8 mouse cellular contexts compared by ENCODE assay signal in genomic region chr11:30405581-30405980, GRCm38 (mm10).
DNase-seq lines count a peak whose midpoint lies in the region; ATAC-seq and TF ChIP-seq lines count a peak whose summit lies in the region.

No protein-coding gene starts in this region.

- no peak overlapping the region for H3K4me2 ChIP-seq in neural tube, embryonic 11.5 days (ENCODE audit: low read depth)
- 0 out of 2 replicates have a peak overlapping the region, but pooled peaks have one; percentile 11 for H3K4me2 ChIP-seq in heart, embryonic 13.5 days
- no peak overlapping the region for H3K4me2 ChIP-seq in lung, embryonic 15.5 days
- H3K4me2 ChIP-seq in forebrain, postnatal 0 days (ENCODE audit: low read depth), result no peak overlapping the region

- no peak for TF ChIP-seq CTCF in forebrain, postnatal 0 days (IDR thresholded peaks at IDR 0.05; ENCODE audit: low read depth)

- H3K9ac ChIP-seq in neural tube, embryonic 11.5 days (ENCODE audit: low read length), result no peak overlapping the region
- H3K9ac ChIP-seq in heart, embryonic 13.5 days, result peak overlapping the region; percentile 7; the same call in 1 of the 2 replicates
- no peak overlapping the region for H3K9ac ChIP-seq in lung, embryonic 15.5 days
- no peak overlapping the region for H3K9ac ChIP-seq in forebrain, postnatal 0 days

- H3K4me3 ChIP-seq in neural tube, embryonic 11.5 days (ENCODE audit: low read depth, low read length), result no peak overlapping the region
- no peak overlapping the region for H3K4me3 ChIP-seq in heart, embryonic 13.5 days
- no peak overlapping the region for H3K4me3 ChIP-seq in lung, embryonic 15.5 days
- H3K4me3 ChIP-seq in forebrain, postnatal 0 days (ENCODE audit: low read depth, low read length), result no peak overlapping the region

- no peak overlapping the region for H3K27ac ChIP-seq in neural tube, embryonic 11.5 days (ENCODE audit: low read depth, low read length)
- peak overlapping the region; percentile 65 for H3K27ac ChIP-seq in heart, embryonic 13.5 days (replicated peaks)
- peak overlapping the region; percentile 32 for H3K27ac ChIP-seq in lung, embryonic 15.5 days
- no peak overlapping the region for H3K27ac ChIP-seq in forebrain, postnatal 0 days (ENCODE audit: low read depth, low read length)

- no peaks in the 10 kb centered on the region for H3K4me1 ChIP-seq in neural tube, embryonic 11.5 days (ENCODE audit: control insufficient read depth, insufficient read depth, low read length)
- peaks cover 16% of the 10 kb centered on the region for H3K4me1 ChIP-seq in heart, embryonic 13.5 days
- peaks cover 20% of the 10 kb centered on the region for H3K4me1 ChIP-seq in lung, embryonic 15.5 days
- H3K4me1 ChIP-seq in forebrain, postnatal 0 days (ENCODE audit: insufficient read depth), result no peaks in the 10 kb centered on the region

- no peaks in the 10 kb centered on the region for H3K36me3 ChIP-seq in neural tube, embryonic 11.5 days (ENCODE audit: control insufficient read depth, insufficient read depth, low read length)
- no peaks in the 10 kb centered on the region for H3K36me3 ChIP-seq in heart, embryonic 13.5 days
- no peaks in the 10 kb centered on the region for H3K36me3 ChIP-seq in lung, embryonic 15.5 days
- no peaks in the 10 kb centered on the region for H3K36me3 ChIP-seq in forebrain, postnatal 0 days (ENCODE audit: insufficient read depth)

- no peaks in the 10 kb centered on the region for H3K9me3 ChIP-seq in neural tube, embryonic 11.5 days (ENCODE audit: control insufficient read depth, low read length)
- no peaks in the 10 kb centered on the region for H3K9me3 ChIP-seq in heart, embryonic 13.5 days
- H3K9me3 ChIP-seq in lung, embryonic 15.5 days, result no peaks in the 10 kb centered on the region
- no peaks in the 10 kb centered on the region for H3K9me3 ChIP-seq in forebrain, postnatal 0 days (ENCODE audit: low read length)

- WGBS in neural tube, embryonic 11.5 days, result 56% methylated on average over 2 of the region's 2 CpGs
- WGBS in heart, embryonic 13.5 days, result 25% methylated on average over 2 of the region's 2 CpGs
- WGBS in lung, embryonic 15.5 days, result 13% methylated on average over 2 of the region's 2 CpGs
- WGBS in forebrain, postnatal 0 days, result 54% methylated on average over 2 of the region's 2 CpGs

- no peak for ATAC-seq in neural tube, embryonic 11.5 days (ENCODE audit: insufficient read depth, low FRiP score, low TSS enrichment)
- ATAC-seq in heart, embryonic 13.5 days (ENCODE audit: extremely low read depth, insufficient number of reproducible peaks, low FRiP score, low TSS enrichment), result no peak; the same call in 1 of the 2 replicates
- no peak; the same call in 1 of the 2 replicates for ATAC-seq in lung, embryonic 15.5 days (ENCODE audit: borderline replicate concordance, extremely low read depth, low FRiP score, low TSS enrichment)
- ATAC-seq in forebrain, postnatal 0 days, result no peak
- ATAC-seq in megakaryocyte progenitor cell, adult 5-6 weeks (replicated peaks; ENCODE audit: poor library complexity), result no peak
- no peak for ATAC-seq in erythroblast, adult 5-6 weeks (replicated peaks; ENCODE audit: low FRiP score, poor library complexity, severe bottlenecking)

- H3K27me3 ChIP-seq in neural tube, embryonic 11.5 days (ENCODE audit: control insufficient read depth, insufficient read depth, low read length), result no peaks in the 10 kb centered on the region
- H3K27me3 ChIP-seq in heart, embryonic 13.5 days (replicated peaks), result no peaks in the 10 kb centered on the region
- H3K27me3 ChIP-seq in lung, embryonic 15.5 days, result no peaks in the 10 kb centered on the region
- H3K27me3 ChIP-seq in forebrain, postnatal 0 days (ENCODE audit: insufficient read depth, low read length), result no peaks in the 10 kb centered on the region

- DNase-seq in neural tube, embryonic 11.5 days (ENCODE audit: low spot score), result peak; percentile 21
- no peak for DNase-seq in neural tube, embryonic 10.5 days (ENCODE audit: extremely low spot score, low spot score)
- DNase-seq in embryo, embryonic 11 days, result peak; percentile 29
- DNase-seq in forebrain, postnatal 0 days, result no peak

Comparison
In these comparisons a context has a peak if more than half of its experiments do, and no peak if none do; other contexts are left out.
1. DNase-seq: peak in neural tube, embryonic 11.5 days (single experiment) and embryo, embryonic 11 days (single experiment); none in neural tube, embryonic 10.5 days (single experiment) and forebrain, postnatal 0 days (single experiment).
2. H3K27ac ChIP-seq: peak in heart, embryonic 13.5 days (single experiment) and lung, embryonic 15.5 days (single experiment); none in neural tube, embryonic 11.5 days (single experiment) and forebrain, postnatal 0 days (single experiment).